Mouse (Mus musculus): ENCODE measurements around the gene Mrpl12. TPM values are rescaled to one million over a fixed set of nuclear protein-coding genes. Genes with fewer than 3 reads are reported as not detected.

Mrpl12 gene
- polyA plus RNA-seq, 1 experiment from 2014 or later: 28.2 TPM

- no peak overlapping the region for H3K27ac ChIP-seq
- WGBS (ENCODE audit: missing documents): 88% methylated on average over 8 of the region's 8 CpGs
- H3K36me3 ChIP-seq (ENCODE audit: inconsistent target): no peaks in the 10 kb centered on the region
- H3K79me2 ChIP-seq (ENCODE audit: inconsistent target): no peaks in the 10 kb centered on the region
- no peak overlapping the region for H3K4me3 ChIP-seq (ENCODE audit: inconsistent target)
Measured at GRCm38 (mm10) chr11:120522581-120522980, 38.2 kb downstream of the Mrpl12 start.

DNA sequence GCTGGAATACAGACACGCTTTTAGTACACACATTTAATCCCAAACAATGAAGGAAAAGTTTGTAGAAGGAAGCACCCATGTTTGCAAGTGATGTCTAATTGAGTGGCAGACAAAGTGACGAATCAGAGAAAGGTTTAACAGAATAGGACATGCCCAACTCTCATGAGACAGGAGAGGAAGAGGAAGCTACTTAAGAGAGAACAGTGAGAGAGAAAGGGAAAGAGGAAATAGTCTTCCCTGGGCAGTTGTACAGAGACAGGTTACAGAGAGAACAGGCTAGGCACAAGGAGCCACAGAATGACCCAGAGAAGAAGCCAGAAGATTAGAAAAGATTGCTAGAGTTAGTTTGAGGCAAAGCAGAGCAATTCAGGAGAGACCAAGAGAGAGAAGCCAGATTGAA, 41.5 kb downstream of the Mrpl12 start:
- H3K27ac ChIP-seq: peak overlapping the region; percentile 28
- no peak overlapping the region for H3K4me3 ChIP-seq (ENCODE audit: inconsistent target)
- H3K79me2 ChIP-seq (ENCODE audit: inconsistent target): no peaks in the 10 kb centered on the region
- no peaks in the 10 kb centered on the region for H3K36me3 ChIP-seq (ENCODE audit: inconsistent target)
- 95% methylated on average over 2 of the region's 2 CpGs for WGBS (ENCODE audit: missing documents)

DNA sequence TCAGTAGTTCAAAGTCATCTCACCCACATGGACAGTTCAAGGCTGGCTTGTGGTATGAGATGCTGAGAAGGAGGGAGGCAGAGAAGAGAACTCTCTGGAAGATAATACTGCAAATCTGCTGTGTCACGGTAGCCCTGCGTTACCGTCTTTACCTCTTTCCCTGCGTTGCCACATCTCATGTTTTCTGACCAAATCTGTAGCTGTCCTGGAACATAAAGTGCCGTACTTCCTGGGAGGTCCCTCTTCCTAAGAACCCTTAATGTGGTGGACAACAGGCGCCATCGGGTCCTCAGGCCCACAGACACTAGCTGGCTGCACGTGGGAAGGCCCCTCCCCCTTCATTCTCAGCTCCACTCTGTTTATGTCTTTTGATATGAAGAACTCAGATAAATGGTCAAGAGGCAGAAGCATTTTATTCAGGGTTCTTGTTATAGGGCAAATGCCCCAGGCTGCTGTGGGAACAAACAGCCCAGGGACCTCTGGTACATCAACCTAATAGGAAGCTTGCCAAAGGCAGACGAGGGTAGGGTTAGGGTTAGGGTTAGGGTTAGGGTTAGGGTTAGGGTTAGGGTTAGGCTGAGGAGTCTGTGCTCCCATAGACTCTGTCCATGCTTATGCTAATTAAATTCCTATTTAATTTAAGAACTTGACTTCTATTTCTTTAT, 43.4 kb downstream of the Mrpl12 start:
- H3K79me2 ChIP-seq (ENCODE audit: inconsistent target): no peaks in the 10 kb centered on the region
- 65% methylated on average over 9 of the region's 9 CpGs for WGBS (ENCODE audit: missing documents)
- no peak overlapping the region for H3K4me3 ChIP-seq (ENCODE audit: inconsistent target)
- H3K27ac ChIP-seq: no peak overlapping the region
- H3K36me3 ChIP-seq (ENCODE audit: inconsistent target): no peaks in the 10 kb centered on the region

DNA sequence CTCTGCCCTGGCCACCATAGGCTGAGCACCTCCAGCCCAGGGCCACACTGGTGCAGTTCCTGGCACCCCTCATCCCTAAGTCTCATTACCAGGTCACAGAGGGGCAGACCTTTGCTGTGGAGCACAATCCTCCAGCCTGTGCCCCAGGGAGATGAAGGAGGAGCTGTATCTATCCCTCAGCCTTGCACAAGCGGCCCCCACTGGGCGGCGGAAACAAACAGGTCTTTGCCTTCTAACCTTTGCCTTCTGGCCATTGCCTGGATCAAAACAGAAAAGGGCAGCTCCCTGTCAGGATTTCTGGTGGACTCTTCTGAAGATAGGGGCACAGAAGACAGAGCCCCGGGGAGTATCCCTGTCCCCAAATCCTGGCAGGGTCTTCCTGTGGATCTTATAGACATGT, 44.5 kb downstream of the Mrpl12 start:
- Histone ChIP-seq H3K79me2 (ENCODE audit: inconsistent target) (no peaks in the 10 kb centered on the region), H3K27ac (no peak overlapping the region), H3K4me3 (ENCODE audit: inconsistent target) (no peak overlapping the region), H3K36me3 (ENCODE audit: inconsistent target) (no peaks in the 10 kb centered on the region)
- 75% methylated on average over 4 of the region's 4 CpGs for WGBS (ENCODE audit: missing documents)

- no peak within 1 kb of the TSS for H3K4me3 ChIP-seq (ENCODE audit: inconsistent target)
- WGBS (ENCODE audit: missing documents): 16% methylated on average over 56 of the region's 62 CpGs
- H3K79me2 ChIP-seq (ENCODE audit: inconsistent target): no peaks in the 10 kb centered on the region
- no peaks in the 10 kb centered on the region for H3K36me3 ChIP-seq (ENCODE audit: inconsistent target)
- H3K27ac ChIP-seq: no peak within 1 kb of the TSS
Measured at GRCm38 (mm10) chr11:120530085-120530964, 45.9 kb downstream of the Mrpl12 start, which contains the start of gene Gcgr. Gene Gcgr (plus strand): TSS chr11:120530699.

DNA sequence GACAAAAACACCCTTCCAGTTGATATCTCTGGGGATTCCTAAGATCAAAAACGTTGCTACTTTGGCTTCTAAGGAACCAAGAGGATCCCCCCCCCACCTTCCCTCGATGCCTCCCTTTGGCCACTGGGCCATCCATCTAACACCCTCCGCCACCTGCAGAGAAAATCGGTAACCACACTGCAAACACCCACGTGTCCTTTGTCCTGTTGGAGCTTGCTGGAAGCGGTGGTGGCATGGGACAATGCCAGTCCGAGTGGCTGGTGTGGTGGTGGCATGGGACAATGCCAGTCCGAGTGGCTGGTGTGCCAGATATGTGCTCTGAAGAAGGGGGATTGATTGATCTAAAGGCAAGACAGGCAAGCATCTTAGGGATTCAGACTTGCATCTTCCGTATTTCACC, 47.2 kb downstream of the Mrpl12 start:
- Histone ChIP-seq H3K79me2 (ENCODE audit: inconsistent target) (no peaks in the 10 kb centered on the region), H3K27ac (no peak overlapping the region), H3K36me3 (ENCODE audit: inconsistent target) (no peaks in the 10 kb centered on the region), H3K4me3 (ENCODE audit: inconsistent target) (no peak overlapping the region)
- 44% methylated on average over 9 of the region's 9 CpGs for WGBS (ENCODE audit: missing documents)

DNA sequence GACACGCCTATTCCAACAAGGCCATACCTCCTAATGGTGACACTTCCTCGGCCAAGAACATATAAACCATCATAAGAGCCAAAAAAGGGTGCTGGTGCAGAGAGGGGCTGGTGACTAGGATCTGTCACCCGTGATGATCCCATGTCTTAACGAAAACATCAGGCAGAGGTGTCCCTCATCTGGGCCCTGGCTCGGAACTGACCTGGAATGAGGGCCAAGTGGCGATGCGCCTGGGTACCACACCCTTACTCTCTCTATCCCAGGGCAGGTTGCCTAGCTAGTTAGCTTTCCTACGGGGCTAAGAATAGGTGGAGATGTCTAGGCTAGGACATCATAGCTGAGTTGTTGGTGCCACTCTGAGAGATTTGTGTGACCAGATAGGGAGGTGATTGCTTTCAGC, 49.7 kb downstream of the Mrpl12 start:
- Histone ChIP-seq H3K27ac (no peak overlapping the region), H3K36me3 (ENCODE audit: inconsistent target) (no peaks in the 10 kb centered on the region), H3K79me2 (ENCODE audit: inconsistent target) (no peaks in the 10 kb centered on the region), H3K4me3 (ENCODE audit: inconsistent target) (no peak overlapping the region)
- 96% methylated on average over 8 of the region's 8 CpGs for WGBS (ENCODE audit: missing documents)

GRCm38 (mm10) chr11:120535145-120535544, 50.7 kb downstream of the Mrpl12 start:
- Histone ChIP-seq H3K36me3 (ENCODE audit: inconsistent target) (no peaks in the 10 kb centered on the region), H3K79me2 (ENCODE audit: inconsistent target) (no peaks in the 10 kb centered on the region), H3K27ac (no peak overlapping the region), H3K4me3 (ENCODE audit: inconsistent target) (no peak overlapping the region)
- WGBS (ENCODE audit: missing documents): 92% methylated on average over 3 of the region's 3 CpGs

DNA sequence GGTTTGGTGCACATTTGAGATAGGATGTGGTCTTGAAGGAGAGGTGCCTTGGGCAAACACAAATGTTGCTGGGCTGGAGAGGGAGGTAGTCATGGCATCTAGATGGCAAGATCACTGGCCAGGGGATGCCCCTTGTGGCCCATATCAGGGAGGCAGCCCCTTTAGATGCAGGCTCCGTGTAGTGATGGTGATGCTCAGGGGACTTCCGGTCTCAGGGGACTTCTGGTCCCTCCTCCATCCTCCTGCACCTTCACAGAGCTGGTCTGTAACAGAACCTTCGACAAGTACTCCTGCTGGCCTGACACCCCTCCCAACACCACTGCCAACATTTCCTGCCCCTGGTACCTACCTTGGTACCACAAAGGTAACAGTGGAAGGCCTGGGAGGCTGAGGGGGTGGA, 51.4 kb downstream of the Mrpl12 start:
- Histone ChIP-seq H3K36me3 (ENCODE audit: inconsistent target) (no peaks in the 10 kb centered on the region), H3K27ac (no peak overlapping the region), H3K79me2 (ENCODE audit: inconsistent target) (no peaks in the 10 kb centered on the region), H3K4me3 (ENCODE audit: inconsistent target) (no peak overlapping the region)
- WGBS (ENCODE audit: missing documents): 87% methylated on average over 3 of the region's 3 CpGs

GRCm38 (mm10) chr11:120538485-120538884, 54.1 kb downstream of the Mrpl12 start:
- no peaks in the 10 kb centered on the region for H3K79me2 ChIP-seq (ENCODE audit: inconsistent target)
- no peak overlapping the region for H3K27ac ChIP-seq
- H3K36me3 ChIP-seq (ENCODE audit: inconsistent target): peaks cover 14% of the 10 kb centered on the region; the same call in 1 of the 2 replicates
- no peak overlapping the region for H3K4me3 ChIP-seq (ENCODE audit: inconsistent target)
- WGBS (ENCODE audit: missing documents): 83% methylated on average over 3 of the region's 3 CpGs

Other genes starting within 250 kb of the Mrpl12 start
- gene Actg1, start 136.1 kb upstream of the Mrpl12 start, polyA plus RNA-seq (2018): 1,569 to 2,966 TPM (median 1,773 TPM) in 3 replicates
- gene Fscn2, start 123.1 kb upstream of the Mrpl12 start, polyA plus RNA-seq (2018): not detected in 3 replicates
- 3.8 to 8.1 TPM (median 6.3 TPM) in 3 replicates for gene Faap100, start 105.8 kb upstream of the Mrpl12 start, polyA plus RNA-seq (2018)
- gene Nploc4, start 46.9 kb upstream of the Mrpl12 start, polyA plus RNA-seq (2018): 38.6 to 47.8 TPM (median 45.8 TPM) in 3 replicates
- 0.54 to 2.3 TPM (median 1.5 TPM) in 3 replicates for gene Tspan10, start 42.0 kb upstream of the Mrpl12 start, polyA plus RNA-seq (2018)
- gene Pde6g, start 31.1 kb upstream of the Mrpl12 start, polyA plus RNA-seq (2018): 0.32 TPM in 1 of 3 replicates, not detected in the others
- gene Oxld1, start 26.5 kb upstream of the Mrpl12 start, polyA plus RNA-seq (2018): 2.6 to 10.4 TPM (median 6.3 TPM) in 3 replicates
- 11.7 to 12.7 TPM (median 11.8 TPM) in 3 replicates for gene Ccdc137, start 26.5 kb upstream of the Mrpl12 start, polyA plus RNA-seq (2018)
- gene Arl16, start 17.0 kb upstream of the Mrpl12 start, polyA plus RNA-seq (2018): 11.8 to 16.5 TPM (median 14.2 TPM) in 3 replicates
- 29.6 to 61.7 TPM (median 44.6 TPM) in 3 replicates for gene Slc25a10, start 7.2 kb downstream of the Mrpl12 start, polyA plus RNA-seq (2018)
- 0.09 TPM in 1 of 3 replicates, not detected in the others for gene Gcgr, start 46.1 kb downstream of the Mrpl12 start, polyA plus RNA-seq (2018)
- 36.9 to 60.9 TPM (median 57.7 TPM) in 3 replicates for gene Mcrip1, start 65.1 kb downstream of the Mrpl12 start, polyA plus RNA-seq (2018)
- gene Ppp1r27, start 66.5 kb downstream of the Mrpl12 start, polyA plus RNA-seq (2018): not detected in 3 replicates
- gene P4hb, start 88.6 kb downstream of the Mrpl12 start, polyA plus RNA-seq (2018): 294 to 442 TPM (median 388 TPM) in 3 replicates
- 662 to 966 TPM (median 875 TPM) in 3 replicates for gene Arhgdia, start 97.0 kb downstream of the Mrpl12 start, polyA plus RNA-seq (2018)
- gene Alyref, start 113.8 kb downstream of the Mrpl12 start, polyA plus RNA-seq (2018): 34.3 to 88.6 TPM (median 41.5 TPM) in 3 replicates
- 40.4 to 78.6 TPM (median 76.2 TPM) in 3 replicates for gene Anapc11, start 113.8 kb downstream of the Mrpl12 start, polyA plus RNA-seq (2018)
- gene Npb, start 123.9 kb downstream of the Mrpl12 start, polyA plus RNA-seq (2018): not detected in 3 replicates
- gene Pcyt2, start 133.3 kb downstream of the Mrpl12 start, polyA plus RNA-seq (2018): 23.8 to 69.4 TPM (median 36.2 TPM) in 3 replicates
- 37.3 to 77.5 TPM (median 50.4 TPM) in 3 replicates for gene Sirt7, start 140.6 kb downstream of the Mrpl12 start, polyA plus RNA-seq (2018)
- 18.1 to 68.2 TPM (median 39.6 TPM) in 3 replicates for gene Mafg, start 149.0 kb downstream of the Mrpl12 start, polyA plus RNA-seq (2018)
- not detected in 3 replicates for gene Pycr1, start 159.2 kb downstream of the Mrpl12 start, polyA plus RNA-seq (2018)
- not detected in 3 replicates for gene Myadml2, start 163.5 kb downstream of the Mrpl12 start, polyA plus RNA-seq (2018)
- not detected in 3 replicates for gene Notum, start 176.6 kb downstream of the Mrpl12 start, polyA plus RNA-seq (2018)
- 21.6 to 38.8 TPM (median 34.8 TPM) in 3 replicates for gene Aspscr1, start 188.4 kb downstream of the Mrpl12 start, polyA plus RNA-seq (2018)
- gene Cenpx, start 229.1 kb downstream of the Mrpl12 start, polyA plus RNA-seq (2018): 70.5 to 93.2 TPM (median 84.4 TPM) in 3 replicates
- 8.8 to 16.3 TPM (median 8.9 TPM) in 3 replicates for gene Lrrc45, start 229.3 kb downstream of the Mrpl12 start, polyA plus RNA-seq (2018)
- 5.4 to 14.4 TPM (median 7.5 TPM) in 3 replicates for gene Rac3, start 236.9 kb downstream of the Mrpl12 start, polyA plus RNA-seq (2018)
- 50.0 to 96.7 TPM (median 78.2 TPM) in 3 replicates for gene Dcxr, start 242.7 kb downstream of the Mrpl12 start, polyA plus RNA-seq (2018)
- 26.0 to 63.7 TPM (median 28.8 TPM) in 3 replicates for gene Cbr2, start 247.5 kb downstream of the Mrpl12 start, polyA plus RNA-seq (2018)